ENCODE assay signal across 24 mouse cellular contexts in the genomic region with DNA sequence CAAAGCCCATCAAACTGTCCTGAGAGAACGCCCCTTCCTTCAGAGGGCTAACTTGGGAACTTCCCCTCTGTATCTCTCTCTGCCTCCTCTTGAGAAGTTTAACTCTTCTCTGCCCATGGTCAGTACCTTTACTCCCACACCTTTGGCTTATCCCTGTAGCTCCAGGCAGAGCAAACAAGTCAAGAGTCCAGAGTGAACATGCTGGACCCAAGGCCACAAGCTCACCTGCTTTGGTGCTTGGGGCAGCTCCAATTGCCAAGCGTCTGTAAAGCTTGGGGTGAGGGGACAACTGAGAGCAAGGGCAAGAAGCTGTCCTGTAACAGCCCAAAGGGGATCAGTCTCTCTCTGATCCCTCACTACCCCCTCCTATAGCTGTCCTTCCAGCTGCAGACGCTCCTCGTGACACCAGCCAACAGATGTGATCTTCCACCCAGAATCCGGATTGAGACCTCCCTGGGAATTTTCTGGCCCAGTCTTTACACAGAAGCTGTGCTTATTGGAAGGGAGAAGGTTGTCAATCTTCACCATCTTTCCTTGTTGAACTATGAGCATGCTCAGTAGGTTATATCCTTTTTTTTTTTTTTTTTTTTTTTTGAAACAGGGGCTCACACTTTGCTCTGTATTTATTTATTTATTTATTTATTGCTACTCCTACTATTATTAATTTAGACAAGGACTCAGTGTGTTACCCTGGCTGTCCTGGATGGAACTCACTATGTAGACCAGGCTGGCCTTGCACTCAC. TPM values are rescaled to one million over a fixed set of nuclear protein-coding genes. Genes with fewer than 3 reads are reported as not detected.
"Had no signal": no experiment of that assay in that cellular context is flagged by ENCODE, and none has a peak within 500 bp of the region (broad histone marks: within the 10 kb centered on the region; RNA-seq: fewer than 3 reads in every experiment).

No protein-coding gene starts in this region.

- H3K27me3 ChIP-seq: midbrain, embryonic 12.5 days; midbrain, embryonic 15.5 days; neural tube, embryonic 12.5 days; neural tube, embryonic 15.5 days had no signal

- H3K9ac ChIP-seq: midbrain, embryonic 12.5 days; midbrain, embryonic 15.5 days; neural tube, embryonic 12.5 days; neural tube, embryonic 15.5 days had no signal

- H3K4me1 ChIP-seq: midbrain, embryonic 12.5 days; midbrain, embryonic 15.5 days; neural tube, embryonic 12.5 days; neural tube, embryonic 15.5 days had no signal

- ATAC-seq: intestine, postnatal 0 days; midbrain, embryonic 15.5 days had no signal

- H3K27ac ChIP-seq: left cerebral cortex, adult 2 months; midbrain, embryonic 12.5 days; midbrain, embryonic 15.5 days; neural tube, embryonic 12.5 days; neural tube, embryonic 15.5 days; stomach, postnatal 0 days had no signal

- H3K9me3 ChIP-seq: midbrain, embryonic 12.5 days; midbrain, embryonic 15.5 days; neural tube, embryonic 12.5 days; neural tube, embryonic 15.5 days had no signal

- H3K4me3 ChIP-seq: left cerebral cortex, adult 2 months; midbrain, embryonic 12.5 days; midbrain, embryonic 15.5 days; neural tube, embryonic 12.5 days; neural tube, embryonic 15.5 days had no signal

- DNase-seq: kidney, adult 2 months; kidney, postnatal 10 days; kidney, postnatal 36 days; layer of hippocampus, postnatal 36 days; lung, adult 2 months; lung, postnatal 14 days; lung, postnatal 4 days; right cerebral cortex, adult 18-20 months; right cerebral cortex, postnatal 14 days; right cerebral cortex, postnatal 4 days; thymus, postnatal 25 days had no signal

- H3K4me2 ChIP-seq: midbrain, embryonic 12.5 days; midbrain, embryonic 15.5 days; neural tube, embryonic 12.5 days; neural tube, embryonic 15.5 days had no signal

RNA-seq across cellular contexts. Expression of gene Gm44790, which starts 40.9 kb away (rescaled TPM):
- total RNA-seq: layer of hippocampus, postnatal 10 days; left cerebral cortex, adult 2 months; left cerebral cortex, postnatal 36 days; megakaryocyte progenitor cell, adult 5-6 weeks had no signal
- polyA plus RNA-seq: intestine, postnatal 0 days; kidney, embryonic 14.5 days; lung, embryonic 16.5 days; midbrain, embryonic 15.5 days; neural tube, embryonic 12.5 days; neural tube, embryonic 15.5 days; stomach, embryonic 14.5 days; stomach, postnatal 0 days had no signal
